Mouse (Mus musculus) granulocyte monocyte progenitor cell, adult 5-6 weeks (primary cell): ENCODE results near the gene Dido1. TPM values are rescaled to one million over a fixed set of nuclear protein-coding genes. Genes with fewer than 3 reads are reported as not detected.

Experiments
- ATAC-seq: replicated peaks from 2 replicates; pipeline ENCODE4 v1.8.0; 2016; ENCODE audit warnings: mild to moderate bottlenecking, moderate TSS enrichment, inconsistent platforms; ENCODE audit not compliant: poor library complexity, severe bottlenecking
- total RNA-seq, 2 experiments: library from RNA; stranded (forward) in 1 of 2; stranded (reverse) in 1 of 2; fragments of 200-712, 200-1000 nt in 1 of 2; fragments of >200 nt in 1 of 2; fragmentation: Nextera tagmentation in 1 of 2; gene quantifications; 2 replicates each; pipeline ENCODE4 v1.2.3; 2014 to 2017

Gene Dido1
- total RNA-seq, 2 experiments from 2014 or later = 44.8 to 51.3 TPM

GRCm38 (mm10) chr2:180695176-180695575, 14.6 kb downstream of the Dido1 start:
- peak; percentile 78 for ATAC-seq

GRCm38 (mm10) chr2:180692630-180693029, 17.2 kb downstream of the Dido1 start:
- peak; percentile 82 for ATAC-seq

GRCm38 (mm10) chr2:180689841-180690240, 20.0 kb downstream of the Dido1 start:
- peak; percentile 33; the same call in 1 of the 2 replicates for ATAC-seq

DNA sequence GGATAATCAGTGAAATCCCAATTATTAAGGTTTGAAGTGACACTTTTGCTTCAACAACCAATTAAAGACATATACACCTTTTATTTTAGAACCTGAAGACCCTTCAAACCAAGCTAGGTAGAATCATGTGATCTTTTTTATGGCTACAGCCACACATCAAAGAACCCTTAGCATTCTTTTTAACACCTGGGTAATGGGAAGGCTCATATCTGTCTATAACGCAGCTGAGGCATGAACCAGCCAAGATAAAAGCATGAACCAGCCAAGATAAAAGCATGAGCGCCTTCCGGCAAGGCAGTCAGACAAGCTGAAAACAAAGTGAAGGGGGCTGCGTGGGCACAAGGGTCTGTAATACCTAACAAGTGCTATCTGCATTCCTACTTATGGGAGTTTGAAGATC, 25.8 kb downstream of the Dido1 start:
- ATAC-seq = no peak

DNA sequence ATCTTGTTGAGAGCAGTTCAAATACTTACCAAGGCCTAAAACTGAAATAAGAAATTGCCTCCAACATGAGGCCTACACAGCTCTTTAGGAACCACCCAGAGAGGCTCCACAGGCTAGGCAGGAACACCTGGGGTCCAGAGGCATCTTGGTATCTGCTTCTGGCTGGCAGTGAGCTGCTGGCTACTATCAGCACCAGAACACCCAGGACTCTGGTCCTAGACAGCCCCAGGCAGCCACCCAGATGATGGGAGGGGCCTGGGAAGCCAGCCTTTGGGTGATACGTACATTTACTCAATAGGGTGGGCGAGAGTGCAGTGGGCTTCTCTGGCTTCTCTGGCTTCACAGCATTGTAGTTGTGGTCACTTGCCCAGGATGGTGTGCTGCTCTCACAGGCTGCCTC, 26.3 kb downstream of the Dido1 start:
- ATAC-seq = no peak

GRCm38 (mm10) chr2:180681225-180681624, 28.6 kb downstream of the Dido1 start:
- ATAC-seq = no peak

DNA sequence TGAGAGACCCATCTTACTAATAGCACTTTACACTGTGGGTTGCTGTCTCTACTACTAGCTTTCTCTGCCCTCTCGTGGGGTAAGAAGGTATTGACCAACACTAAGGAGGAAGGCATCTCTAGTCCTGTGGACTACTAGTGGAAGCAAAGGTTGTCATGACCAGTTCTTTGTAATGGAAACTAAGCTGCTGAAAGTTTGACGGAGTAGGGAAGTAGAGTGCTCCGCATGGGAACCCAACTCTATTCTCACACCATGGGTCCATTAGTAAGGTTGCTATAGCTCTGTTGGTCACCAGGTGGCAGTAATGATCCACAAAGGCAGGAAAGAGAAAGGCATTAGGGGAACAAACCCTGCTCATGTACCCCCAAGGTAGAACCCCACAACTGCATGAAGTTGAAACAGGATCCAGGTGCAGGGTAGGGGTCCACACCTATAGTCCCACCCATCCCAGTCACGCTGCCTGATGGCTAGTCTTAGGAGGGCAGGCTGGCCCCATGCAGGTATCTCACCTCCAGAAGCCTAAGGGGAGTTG, 31.1 kb downstream of the Dido1 start:
- peak; percentile 95 for ATAC-seq

- no peak for ATAC-seq
Observed at GRCm38 (mm10) chr2:180676706-180677105, 33.1 kb downstream of the Dido1 start.

- ATAC-seq = no peak
Observed at GRCm38 (mm10) chr2:180662008-180662407, 47.8 kb downstream of the Dido1 start.

- ATAC-seq = no peak
Observed at GRCm38 (mm10) chr2:180660521-180660920, 49.3 kb downstream of the Dido1 start.

DNA sequence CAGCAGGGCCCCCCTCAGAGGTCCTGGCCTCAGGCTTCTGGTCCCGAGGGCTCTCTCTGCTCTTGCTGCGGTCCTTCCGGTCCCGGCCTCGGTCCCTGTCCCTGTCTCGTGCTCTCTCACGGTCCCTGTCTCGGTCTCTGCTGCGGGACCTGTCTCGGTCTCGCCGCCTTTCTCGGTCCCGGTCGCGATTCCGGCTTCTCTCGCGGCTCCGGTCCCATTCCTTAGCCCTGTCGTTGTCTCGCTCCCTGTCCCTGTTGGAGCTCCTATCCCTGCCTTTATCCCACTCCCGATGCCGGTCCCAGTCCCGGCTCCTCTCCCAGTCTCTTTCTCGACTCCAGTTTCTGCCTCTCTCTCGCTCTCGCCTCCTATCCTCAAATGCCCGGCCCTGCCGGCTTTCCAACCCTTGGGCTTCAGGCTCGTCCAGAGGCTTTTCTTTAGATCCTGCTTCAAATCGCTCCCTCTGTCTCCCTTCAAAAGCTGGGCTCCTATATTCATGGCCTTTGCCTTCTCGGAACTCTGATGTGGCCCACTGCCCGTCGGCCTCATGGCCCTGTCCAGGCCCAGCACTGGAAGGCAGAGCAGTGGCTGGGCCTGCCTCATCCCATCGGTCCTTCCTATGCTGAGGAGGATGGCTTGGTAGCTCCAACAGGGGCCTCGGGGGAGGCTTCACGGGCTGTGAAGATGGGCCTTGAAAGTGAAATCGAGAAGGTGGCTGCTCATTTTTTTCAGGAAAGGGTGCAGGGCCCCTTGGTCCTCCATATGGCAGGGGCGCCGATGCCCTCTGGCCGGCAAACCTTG, 50.2 kb downstream of the Dido1 start:
- ATAC-seq = 0 out of 2 replicates have a peak, but pooled peaks have one; percentile 22

GRCm38 (mm10) chr2:180658381-180658780, 51.4 kb downstream of the Dido1 start:
- no peak for ATAC-seq

DNA sequence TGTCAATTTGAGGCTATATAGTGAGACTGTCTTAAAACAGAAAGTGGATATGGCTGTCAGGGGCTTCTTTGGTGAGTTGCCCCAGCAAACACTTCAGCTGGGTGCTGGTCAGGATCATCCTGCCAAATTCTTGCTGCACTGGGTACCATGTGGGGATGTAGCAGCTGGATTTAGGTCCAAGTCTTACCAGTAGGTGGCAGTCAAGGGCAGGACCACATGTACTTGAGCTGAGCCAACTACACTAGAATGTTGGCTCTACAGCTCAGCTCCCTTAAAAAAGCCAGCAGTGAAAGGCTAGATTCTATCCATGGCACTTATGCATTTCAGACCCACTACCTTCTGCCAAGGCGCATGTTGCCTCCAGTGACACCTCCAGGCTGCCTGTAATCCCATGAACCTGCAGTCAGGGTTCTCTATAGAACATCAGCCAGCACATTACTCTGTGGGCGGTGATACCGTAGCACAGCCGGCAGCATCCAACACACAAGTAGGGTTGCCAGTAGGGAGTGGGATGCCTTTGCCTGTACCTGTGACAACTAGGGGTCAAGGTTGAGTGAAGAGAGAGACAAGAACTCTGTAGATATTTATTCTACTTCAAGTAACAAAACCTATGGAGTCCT, 52.3 kb downstream of the Dido1 start:
- ATAC-seq = peak; percentile 85

DNA sequence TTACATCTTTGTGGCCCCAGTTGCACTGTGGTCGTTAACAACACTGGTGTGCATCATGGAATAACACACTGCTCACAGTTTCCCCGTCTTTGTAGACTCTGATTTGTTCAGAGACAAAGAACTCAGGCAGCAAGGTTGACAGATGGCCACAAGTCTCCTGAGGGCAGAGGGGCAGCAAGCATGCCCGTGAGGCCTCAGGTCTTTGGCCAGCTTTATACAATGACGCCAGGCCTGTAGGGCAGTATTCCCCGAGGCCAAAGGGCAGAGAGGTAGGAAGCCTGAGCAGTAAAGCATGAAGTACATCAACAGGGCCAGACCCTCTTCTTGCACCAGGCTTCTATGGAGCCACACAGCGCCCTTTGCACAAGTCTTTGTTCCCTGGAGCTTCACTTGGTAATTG, 54.6 kb downstream of the Dido1 start:
- no peak for ATAC-seq

GRCm38 (mm10) chr2:180654666-180655065, 55.1 kb downstream of the Dido1 start:
- no peak for ATAC-seq

DNA sequence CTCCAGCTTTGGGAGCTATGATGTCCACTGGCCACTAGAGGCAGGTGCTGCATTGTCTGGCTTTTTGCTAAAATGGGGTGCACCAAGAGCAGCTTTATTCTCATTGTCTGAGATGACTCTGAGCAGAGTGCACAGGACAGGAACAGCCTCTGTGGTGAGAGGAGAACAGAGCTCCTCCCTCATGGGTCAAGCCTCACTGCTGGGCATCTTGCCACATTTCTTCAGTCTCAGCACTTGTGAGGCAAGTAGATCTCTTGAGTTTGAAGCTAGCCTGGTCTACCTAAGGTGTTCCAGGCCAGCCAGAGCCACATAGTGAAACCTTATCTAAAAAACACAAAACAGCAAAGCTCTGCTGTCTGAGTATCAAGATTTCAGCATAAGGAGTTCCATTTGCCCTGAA, 63.0 kb downstream of the Dido1 start:
- no peak for ATAC-seq

- no peak for ATAC-seq
Observed at GRCm38 (mm10) chr2:180643626-180644025, 66.2 kb downstream of the Dido1 start.

GRCm38 (mm10) chr2:180642555-180643260, 67.1 kb downstream of the Dido1 start, which contains the start of gene Tcfl5:
Gene Tcfl5, minus strand, starts transcription at chr2:180642708.
- ATAC-seq = no peak

DNA sequence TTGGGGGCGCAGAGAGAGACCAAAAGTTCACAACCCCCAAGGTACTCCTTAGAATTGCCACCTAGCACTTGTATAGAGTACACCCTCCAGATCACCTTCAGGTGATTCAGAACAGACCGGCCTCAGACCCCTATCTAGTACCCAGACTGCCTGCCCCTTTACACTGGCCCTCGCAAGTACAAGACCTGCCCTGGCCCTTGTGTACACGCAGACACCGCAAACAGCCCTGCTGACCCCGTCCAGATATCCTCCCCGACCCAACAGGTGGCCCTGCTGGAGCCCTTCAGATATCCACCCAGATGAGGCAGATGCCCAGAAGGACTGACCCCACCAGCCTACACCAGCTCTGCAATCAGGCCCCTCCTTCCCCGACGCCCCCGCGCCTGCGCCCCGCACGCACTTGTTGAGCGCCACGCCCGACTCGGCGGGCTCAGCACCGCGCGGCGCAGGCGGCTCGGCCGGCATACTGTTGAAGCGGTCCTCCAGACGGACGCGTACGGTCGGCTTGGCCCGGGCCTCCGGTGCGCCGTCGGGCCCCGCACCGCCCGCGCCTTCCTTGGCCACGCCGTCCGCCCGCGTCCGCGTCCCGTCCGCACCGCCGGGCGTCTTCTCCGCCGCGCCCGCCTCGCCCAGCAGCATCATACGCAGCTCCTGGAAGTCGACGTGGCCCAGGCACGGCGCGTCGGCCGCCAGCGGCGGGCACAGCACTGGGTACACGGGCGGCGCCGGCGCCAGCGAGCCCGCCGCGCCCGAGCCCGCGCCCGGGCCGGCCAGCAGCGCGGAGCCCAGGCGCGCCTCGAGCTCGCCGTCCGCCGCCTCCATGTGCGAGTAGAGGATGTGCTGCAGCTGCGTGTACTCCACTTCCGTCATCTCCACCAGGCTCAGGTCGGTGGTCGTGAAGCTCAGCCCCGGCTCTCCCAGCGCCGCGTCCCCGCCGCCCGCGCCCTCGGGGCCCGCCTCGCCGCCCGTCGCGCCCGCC, 67.9 kb downstream of the Dido1 start:
- ATAC-seq = peak; percentile 42; the same call in 1 of the 2 replicates

GRCm38 (mm10) chr2:180611882-180612281, 97.9 kb downstream of the Dido1 start:
- ATAC-seq = no peak
